Mouse (Mus musculus) neutrophil, adult 65 days (primary cell): Measurements from ENCODE around the gene Vmn1r233. TPM values are rescaled to one million over a fixed set of nuclear protein-coding genes. Genes with fewer than 3 reads are reported as not detected.

Experiments
- total RNA-seq: library from RNA; stranded (reverse); gene quantifications from 2 replicates; pipeline ENCODE4 v1.2.4, GENCODE M21; 2023

Vmn1r233 gene
- total RNA-seq = not detected in 2 replicates

GRCm38 (mm10) chr17:20996364-20996763 lies at the start of gene Vmn1r233:
TSS of gene Vmn1r233 (minus strand) at chr17:20996464.

GRCm38 (mm10) chr17:21008382-21009331 lies 12.4 kb upstream of the Vmn1r233 start, which contains the start of gene Zfp160:
TSS of gene Zfp160 (plus strand) at chr17:21008903.

GRCm38 (mm10) chr17:20944985-20945891 lies 51.0 kb downstream of the Vmn1r233 start, which contains the start of gene Ppp2r1a:
TSS of gene Ppp2r1a (plus strand) at chr17:20945311.

Other genes with a start within 250 kb of the Vmn1r233 start
- not detected in 2 replicates for gene Vmn1r228, start 210.3 kb downstream of the Vmn1r233 start, total RNA-seq
- not detected in 2 replicates for gene Vmn1r229, start 184.9 kb downstream of the Vmn1r233 start, total RNA-seq
- gene Vmn1r230, start 156.0 kb downstream of the Vmn1r233 start, total RNA-seq = not detected in 2 replicates
- gene Vmn1r231, start 91.4 kb downstream of the Vmn1r233 start, total RNA-seq = not detected in 2 replicates
- gene Vmn1r232, start 76.8 kb downstream of the Vmn1r233 start, total RNA-seq = not detected in 2 replicates
- gene Ppp2r1a, start 51.2 kb downstream of the Vmn1r233 start, total RNA-seq = 275 and 321 TPM in 2 replicates
- gene Zfp160, start 12.4 kb upstream of the Vmn1r233 start, total RNA-seq = 4.0 and 5.6 TPM in 2 replicates
- gene Vmn1r234, start 229.6 kb upstream of the Vmn1r233 start, total RNA-seq = not detected in 2 replicates